ENCODE assay signal across 22 mouse cellular contexts in the genomic region with DNA sequence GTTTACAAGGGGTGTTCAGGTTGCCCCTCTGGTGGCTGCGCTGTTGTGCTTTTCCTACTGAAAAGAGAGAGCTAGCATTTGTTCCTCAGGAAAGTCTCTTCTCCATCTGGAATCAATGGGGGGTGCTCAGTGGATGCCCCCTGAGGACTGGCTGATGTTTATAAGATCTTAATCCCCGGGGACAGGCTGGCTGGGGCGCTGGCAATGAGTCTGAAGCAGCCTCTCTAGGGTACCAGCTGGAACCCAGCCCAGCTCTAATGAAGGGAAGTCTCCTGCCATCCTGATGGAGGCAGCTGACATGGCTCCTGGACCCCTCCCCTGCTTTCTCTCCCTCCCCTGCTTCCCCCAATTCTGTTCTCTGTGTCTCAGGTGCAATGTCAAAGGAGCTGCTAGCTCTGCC.
A peak's percentile ranks its signal among the peaks of the same experiment; 100 is the strongest.
DNase-seq lines count a peak whose midpoint lies in the region; ATAC-seq and TF ChIP-seq lines count a peak whose summit lies in the region.
"Had no signal": no experiment of that assay in that cellular context is flagged by ENCODE, and none has a peak within 500 bp of the region (broad histone marks: within the 10 kb centered on the region; RNA-seq: fewer than 3 reads in every experiment).

No protein-coding gene starts in this region.

- 0 out of 2 replicates have a peak, but pooled peaks have one; percentile 45 for ATAC-seq in forebrain, embryonic 13.5 days
- ATAC-seq in forebrain, embryonic 11.5 days (replicated peaks; ENCODE audit: low FRiP score), result no peak
- no peak for ATAC-seq in midbrain, postnatal 0 days (ENCODE audit: low FRiP score)
- no peak for ATAC-seq in midbrain, embryonic 16.5 days
- ATAC-seq in embryonic facial prominence, embryonic 13.5 days (ENCODE audit: insufficient number of reproducible peaks, insufficient read depth, low FRiP score, low TSS enrichment, low read depth), result no peak
- peak; percentile 27; the same call in 1 of the 2 replicates for ATAC-seq in forebrain, postnatal 0 days
- ATAC-seq: intestine, postnatal 0 days had no signal

- DNase-seq in forebrain, embryonic 11.5 days (ENCODE audit: low spot score), result no peak
- peak; percentile 8 for DNase-seq in midbrain, postnatal 0 days (ENCODE audit: low spot score)
- DNase-seq in forebrain, postnatal 0 days, result peak; percentile 46
- DNase-seq in urinary bladder, postnatal 10 days (ENCODE audit: low spot score), result no peak
- DNase-seq in urinary bladder, adult 2 months (ENCODE audit: low spot score), result no peak
- DNase-seq: adrenal gland, postnatal 14 days; cerebellum, adult 11-12 months; cerebellum, postnatal 14 days; gastrocnemius, postnatal 10 days; kidney, postnatal 25 days; lung, embryonic 14.5 days; lung, postnatal 14 days; thymus, postnatal 4 days had no signal

- H3K27me3 ChIP-seq in forebrain, embryonic 13.5 days, result no peaks in the 10 kb centered on the region
- H3K27me3 ChIP-seq in forebrain, embryonic 11.5 days (ENCODE audit: control insufficient read depth, insufficient read depth, low read length), result no peaks in the 10 kb centered on the region
- H3K27me3 ChIP-seq in midbrain, postnatal 0 days (ENCODE audit: insufficient read depth, low read length), result no peaks in the 10 kb centered on the region
- no peaks in the 10 kb centered on the region for H3K27me3 ChIP-seq in midbrain, embryonic 16.5 days (ENCODE audit: control insufficient read depth, insufficient read depth, low read depth, low read length)
- H3K27me3 ChIP-seq in embryonic facial prominence, embryonic 13.5 days, result no peaks in the 10 kb centered on the region
- H3K27me3 ChIP-seq in forebrain, postnatal 0 days (ENCODE audit: insufficient read depth, low read length), result no peaks in the 10 kb centered on the region
- H3K27me3 ChIP-seq: heart, embryonic 15.5 days; hindbrain, embryonic 12.5 days; limb, embryonic 12.5 days; liver, embryonic 15.5 days had no signal

- H3K4me2 ChIP-seq in forebrain, embryonic 13.5 days, result no peak overlapping the region
- H3K4me2 ChIP-seq in forebrain, embryonic 11.5 days (ENCODE audit: low read depth, low read length, severe bottlenecking), result no peak overlapping the region
- no peak overlapping the region for H3K4me2 ChIP-seq in midbrain, postnatal 0 days (ENCODE audit: low read depth, low read length, poor library complexity, severe bottlenecking)
- H3K4me2 ChIP-seq in midbrain, embryonic 16.5 days (ENCODE audit: low read length), result no peak overlapping the region
- no peak overlapping the region for H3K4me2 ChIP-seq in embryonic facial prominence, embryonic 13.5 days
- no peak overlapping the region for H3K4me2 ChIP-seq in forebrain, postnatal 0 days (ENCODE audit: low read depth)
- H3K4me2 ChIP-seq: heart, embryonic 15.5 days; hindbrain, embryonic 12.5 days; limb, embryonic 12.5 days; liver, embryonic 15.5 days; lung, embryonic 14.5 days had no signal

- 35% methylated on average over 3 of the region's 3 CpGs for WGBS in forebrain, embryonic 13.5 days
- 42% methylated on average over 3 of the region's 3 CpGs for WGBS in forebrain, embryonic 11.5 days
- WGBS in midbrain, postnatal 0 days, result 27% methylated on average over 3 of the region's 3 CpGs
- 35% methylated on average over 3 of the region's 3 CpGs for WGBS in midbrain, embryonic 16.5 days
- 43% methylated on average over 3 of the region's 3 CpGs for WGBS in embryonic facial prominence, embryonic 13.5 days
- WGBS in forebrain, postnatal 0 days, result 23% methylated on average over 3 of the region's 3 CpGs

- no peak overlapping the region for H3K4me3 ChIP-seq in forebrain, embryonic 13.5 days
- H3K4me3 ChIP-seq in forebrain, embryonic 11.5 days (ENCODE audit: low read depth, low read length), result no peak overlapping the region
- H3K4me3 ChIP-seq in midbrain, postnatal 0 days (ENCODE audit: low read depth, low read length), result no peak overlapping the region
- H3K4me3 ChIP-seq in midbrain, embryonic 16.5 days (ENCODE audit: low read depth, low read length), result no peak overlapping the region
- H3K4me3 ChIP-seq in embryonic facial prominence, embryonic 13.5 days, result no peak overlapping the region
- H3K4me3 ChIP-seq in forebrain, postnatal 0 days (ENCODE audit: low read depth, low read length), result no peak overlapping the region
- H3K4me3 ChIP-seq: heart, embryonic 10.5 days; heart, embryonic 15.5 days; hindbrain, embryonic 12.5 days; limb, embryonic 12.5 days; liver, embryonic 15.5 days had no signal

- H3K9me3 ChIP-seq in forebrain, embryonic 13.5 days (replicated peaks), result no peaks in the 10 kb centered on the region
- no peaks in the 10 kb centered on the region for H3K9me3 ChIP-seq in forebrain, embryonic 11.5 days (ENCODE audit: control insufficient read depth, low read length)
- H3K9me3 ChIP-seq in midbrain, postnatal 0 days (ENCODE audit: low read length), result no peaks in the 10 kb centered on the region
- no peaks in the 10 kb centered on the region for H3K9me3 ChIP-seq in midbrain, embryonic 16.5 days (replicated peaks; ENCODE audit: control insufficient read depth, low read length, poor library complexity, severe bottlenecking)
- no peaks in the 10 kb centered on the region for H3K9me3 ChIP-seq in embryonic facial prominence, embryonic 13.5 days
- H3K9me3 ChIP-seq in forebrain, postnatal 0 days (ENCODE audit: low read length), result no peaks in the 10 kb centered on the region
- H3K9me3 ChIP-seq: heart, embryonic 10.5 days; heart, embryonic 15.5 days; hindbrain, embryonic 12.5 days; limb, embryonic 12.5 days; liver, embryonic 15.5 days had no signal

- peaks cover 9% of the 10 kb centered on the region for H3K4me1 ChIP-seq in forebrain, embryonic 13.5 days
- H3K4me1 ChIP-seq in forebrain, embryonic 11.5 days (replicated peaks; ENCODE audit: control insufficient read depth, insufficient read depth, low read length), result no peaks in the 10 kb centered on the region
- no peaks in the 10 kb centered on the region for H3K4me1 ChIP-seq in midbrain, postnatal 0 days (ENCODE audit: insufficient read depth, low read length)
- H3K4me1 ChIP-seq in midbrain, embryonic 16.5 days (ENCODE audit: control insufficient read depth, insufficient read depth, low read length), result no peaks in the 10 kb centered on the region
- peaks cover 12% of the 10 kb centered on the region for H3K4me1 ChIP-seq in embryonic facial prominence, embryonic 13.5 days
- no peaks in the 10 kb centered on the region for H3K4me1 ChIP-seq in forebrain, postnatal 0 days (ENCODE audit: insufficient read depth)
- H3K4me1 ChIP-seq: liver, embryonic 15.5 days had no signal

- peak overlapping the region; percentile 4; the same call in 1 of the 2 replicates for H3K27ac ChIP-seq in forebrain, embryonic 13.5 days
- H3K27ac ChIP-seq in forebrain, embryonic 11.5 days (ENCODE audit: low read depth, low read length), result no peak overlapping the region
- H3K27ac ChIP-seq in midbrain, postnatal 0 days (ENCODE audit: low read depth, low read length), result no peak overlapping the region
- no peak overlapping the region for H3K27ac ChIP-seq in midbrain, embryonic 16.5 days (ENCODE audit: low read length)
- peak overlapping the region; percentile 24; the same call in 1 of the 2 replicates for H3K27ac ChIP-seq in embryonic facial prominence, embryonic 13.5 days
- no peak overlapping the region for H3K27ac ChIP-seq in forebrain, postnatal 0 days (ENCODE audit: low read depth, low read length)
- H3K27ac ChIP-seq: heart, embryonic 10.5 days; heart, embryonic 15.5 days; hindbrain, embryonic 12.5 days; limb, embryonic 12.5 days; liver, embryonic 15.5 days had no signal

- H3K36me3 ChIP-seq in forebrain, embryonic 13.5 days (ENCODE audit: poor library complexity, severe bottlenecking), result no peaks in the 10 kb centered on the region
- H3K36me3 ChIP-seq in forebrain, embryonic 11.5 days (ENCODE audit: control insufficient read depth, insufficient read depth, low read length), result no peaks in the 10 kb centered on the region
- no peaks in the 10 kb centered on the region for H3K36me3 ChIP-seq in midbrain, postnatal 0 days (ENCODE audit: insufficient read depth, low read length)
- no peaks in the 10 kb centered on the region for H3K36me3 ChIP-seq in midbrain, embryonic 16.5 days (ENCODE audit: control insufficient read depth, insufficient read depth, low read length)
- H3K36me3 ChIP-seq in embryonic facial prominence, embryonic 13.5 days, result no peaks in the 10 kb centered on the region
- no peaks in the 10 kb centered on the region for H3K36me3 ChIP-seq in forebrain, postnatal 0 days (ENCODE audit: insufficient read depth)
- H3K36me3 ChIP-seq: heart, embryonic 10.5 days; heart, embryonic 15.5 days; hindbrain, embryonic 12.5 days; limb, embryonic 12.5 days; liver, embryonic 15.5 days had no signal

- TF ChIP-seq CTCF in midbrain, postnatal 0 days (IDR thresholded peaks at IDR 0.05), result no peak
- no peak for TF ChIP-seq CTCF in forebrain, postnatal 0 days (IDR thresholded peaks at IDR 0.05; ENCODE audit: low read depth)

- no peak overlapping the region for H3K9ac ChIP-seq in forebrain, embryonic 13.5 days
- no peak overlapping the region for H3K9ac ChIP-seq in forebrain, embryonic 11.5 days (ENCODE audit: low read length)
- no peak overlapping the region for H3K9ac ChIP-seq in midbrain, postnatal 0 days (replicated peaks; ENCODE audit: low read length, poor library complexity, severe bottlenecking)
- no peak overlapping the region for H3K9ac ChIP-seq in midbrain, embryonic 16.5 days (ENCODE audit: low read depth, low read length)
- no peak overlapping the region for H3K9ac ChIP-seq in embryonic facial prominence, embryonic 13.5 days
- no peak overlapping the region for H3K9ac ChIP-seq in forebrain, postnatal 0 days
- H3K9ac ChIP-seq: heart, embryonic 15.5 days; hindbrain, embryonic 12.5 days; limb, embryonic 12.5 days; liver, embryonic 15.5 days; lung, embryonic 14.5 days had no signal

Comparison
In these comparisons a context has a peak if more than half of its experiments do, and no peak if none do; other contexts are left out.
1. ATAC-seq: peak in forebrain, embryonic 13.5 days (single experiment) and forebrain, postnatal 0 days (single experiment); none in forebrain, embryonic 11.5 days (single experiment), midbrain, postnatal 0 days (single experiment), midbrain, embryonic 16.5 days (single experiment) and embryonic facial prominence, embryonic 13.5 days (single experiment).
2. H3K27ac ChIP-seq: peak in forebrain, embryonic 13.5 days (single experiment) and embryonic facial prominence, embryonic 13.5 days (single experiment); none in forebrain, embryonic 11.5 days (single experiment), midbrain, postnatal 0 days (single experiment), midbrain, embryonic 16.5 days (single experiment) and forebrain, postnatal 0 days (single experiment).
3. DNase-seq: peak in midbrain, postnatal 0 days (single experiment) and forebrain, postnatal 0 days (single experiment); none in forebrain, embryonic 11.5 days (single experiment), urinary bladder, postnatal 10 days (single experiment) and urinary bladder, adult 2 months (single experiment).